Mouse (Mus musculus) MEL (cell line): Measurements from ENCODE around the gene S1pr4. TPM values are rescaled to one million over a fixed set of nuclear protein-coding genes. Genes with fewer than 3 reads are reported as not detected.

ENCODE experiments used
- DNase-seq: peaks from one replicate; pipeline ENCODE4 v3.0.0; 2011; ENCODE audit warnings: low read depth, low spot score
- H3K27ac ChIP-seq: 2 replicates; pipeline ENCODE4 v1.5.1; 2012; ENCODE audit warnings: low read depth, mild to moderate bottlenecking, control low read depth, low read length, moderate library complexity; ENCODE audit not compliant: control insufficient read depth
- H3K27me3 ChIP-seq, 2 experiments: fragments of 150-350 bp in 1 of 2; sonication (generic) in 1 of 2; 2 replicates each; pipeline ENCODE4 v1.6.1; 2012; ENCODE audit warnings: low read length in 2 of 2, mild to moderate bottlenecking in 2 of 2, improper control_type of control experiment in 1 of 2, moderate library complexity in 1 of 2; ENCODE audit not compliant: insufficient read depth in 2 of 2, control insufficient read depth in 1 of 2
- H3K36me3 ChIP-seq, 2 experiments: 2 replicates each; pipeline ENCODE4 v1.6.1; 2012 to 2014; ENCODE audit warnings: low read length in 2 of 2, improper control_type of control experiment in 1 of 2, inconsistent platforms in 1 of 2, mild to moderate bottlenecking in 1 of 2; ENCODE audit not compliant: insufficient read depth in 2 of 2, control insufficient read depth in 1 of 2
- H3K4me1 ChIP-seq, 2 experiments: fragments of 150-350 bp in 1 of 2; sonication (generic) in 1 of 2; 2 replicates each; pipeline ENCODE4 v1.6.1; 2012; ENCODE audit warnings: low read length in 2 of 2, improper control_type of control experiment in 1 of 2, mild to moderate bottlenecking in 1 of 2; ENCODE audit not compliant: insufficient read depth in 2 of 2, control insufficient read depth in 1 of 2
- H3K4me3 ChIP-seq, 2 experiments: fragments of 150-350 bp in 1 of 2; sonication (generic) in 1 of 2; 2 replicates each; pipeline ENCODE4 v1.5.1; 2012; ENCODE audit warnings: low read depth in 2 of 2, low read length in 2 of 2, mild to moderate bottlenecking in 2 of 2, moderate library complexity in 2 of 2, control low read depth in 1 of 2, improper control_type of control experiment in 1 of 2; ENCODE audit not compliant: control insufficient read depth in 1 of 2, insufficient read depth in 1 of 2
- H3K79me2 ChIP-seq: 2 replicates; pipeline ENCODE4 v1.6.1; 2012; ENCODE audit warnings: mild to moderate bottlenecking, low read length, moderate library complexity; ENCODE audit not compliant: control insufficient read depth, poor library complexity, insufficient read depth
- H3K9ac ChIP-seq: 2 replicates; pipeline ENCODE4 v1.6.1; 2012; ENCODE audit warnings: low read depth, mild to moderate bottlenecking, control low read depth, low read length, moderate library complexity; ENCODE audit not compliant: control insufficient read depth, poor library complexity, severe bottlenecking
- H3K9me3 ChIP-seq: fragments of 150-350 bp; sonication (generic); replicated peaks from 2 replicates; pipeline ENCODE4 v1.6.1; 2012; ENCODE audit warnings: mild to moderate bottlenecking, low read length, improper control_type of control experiment, moderate library complexity; ENCODE audit not compliant: insufficient read depth
- CHD1 ChIP-seq: IDR thresholded peaks from 2 replicates; pipeline ENCODE4 v1.6.1; 2012; ENCODE audit warnings: low read depth, mild to moderate bottlenecking, inconsistent platforms, low read length, improper control_type of control experiment
- CTCF ChIP-seq, 3 experiments: IDR thresholded peaks in 2 of 3; conservative IDR thresholded peaks in 1 of 3; 2 replicates each; pipeline ENCODE4 v1.5.1; 2011 to 2012; ENCODE audit warnings: low read length in 3 of 3, low read depth in 2 of 3, mild to moderate bottlenecking in 2 of 3, improper control_type of control experiment in 1 of 3, inconsistent platforms in 1 of 3, mixed read lengths in 1 of 3, moderate library complexity in 1 of 3; ENCODE audit not compliant: control insufficient read depth in 1 of 3, insufficient read depth in 1 of 3, poor library complexity in 1 of 3, severe bottlenecking in 1 of 3
- ELF1 ChIP-seq: IDR thresholded peaks from 2 replicates; pipeline ENCODE4 v1.6.1; 2014; ENCODE audit warnings: low read depth, mild to moderate bottlenecking, inconsistent platforms, low read length, improper control_type of control experiment, moderate library complexity
- EP300 ChIP-seq, 2 experiments: IDR thresholded peaks; 2 replicates each; pipeline ENCODE4 v1.6.1; 2011; ENCODE audit warnings: improper control_type of control experiment in 2 of 2, low read length in 2 of 2, low read depth in 1 of 2, mild to moderate bottlenecking in 1 of 2
- ETS1 ChIP-seq: IDR thresholded peaks from 2 replicates; pipeline ENCODE4 v1.6.1; 2012; ENCODE audit warnings: low read depth, mild to moderate bottlenecking, inconsistent platforms, low read length, improper control_type of control experiment, moderate library complexity
- GABPA ChIP-seq: IDR thresholded peaks from 2 replicates; pipeline ENCODE4 v1.6.1; 2012; ENCODE audit warnings: low read depth, mild to moderate bottlenecking, inconsistent platforms, low read length, improper control_type of control experiment, moderate library complexity
- HCFC1 ChIP-seq: IDR thresholded peaks from 2 replicates; pipeline ENCODE4 v1.6.1; 2012; ENCODE audit warnings: low read depth, mild to moderate bottlenecking, inconsistent platforms, low read length, improper control_type of control experiment, moderate library complexity
- MEF2A ChIP-seq: IDR thresholded peaks from 2 replicates; pipeline ENCODE4 v1.6.1; 2014; ENCODE audit warnings: low read depth, mild to moderate bottlenecking, inconsistent platforms, low read length, improper control_type of control experiment; ENCODE audit not compliant: poor library complexity, insufficient replicate concordance, severe bottlenecking; ENCODE audit errors: extremely low read depth
- NRF1 ChIP-seq: IDR thresholded peaks from 2 replicates; pipeline ENCODE4 v1.6.1; 2014; ENCODE audit warnings: low read depth, mild to moderate bottlenecking, inconsistent platforms, low read length, improper control_type of control experiment, moderate library complexity; ENCODE audit not compliant: poor library complexity, insufficient read depth, severe bottlenecking
- POLR2AphosphoS2 ChIP-seq: IDR thresholded peaks from 2 replicates; pipeline ENCODE4 v1.6.1; 2011; ENCODE audit warnings: low read length, improper control_type of control experiment
- SIN3A ChIP-seq: IDR thresholded peaks from 2 replicates; pipeline ENCODE4 v1.6.1; 2012; ENCODE audit warnings: low read length, improper control_type of control experiment, inconsistent platforms
- TAL1 ChIP-seq: IDR thresholded peaks from 2 replicates; pipeline ENCODE4 v1.6.1; 2012; ENCODE audit warnings: mild to moderate bottlenecking, inconsistent platforms, low read length, moderate library complexity, mixed read lengths
- UBTF ChIP-seq: IDR thresholded peaks from 2 replicates; pipeline ENCODE4 v1.6.1; 2012; ENCODE audit warnings: low read depth, mild to moderate bottlenecking, inconsistent platforms, low read length, improper control_type of control experiment, moderate library complexity, borderline replicate concordance; ENCODE audit not compliant: insufficient read depth
- ZKSCAN1 ChIP-seq: IDR thresholded peaks from 2 replicates; pipeline ENCODE4 v1.6.1; 2012; ENCODE audit warnings: low read depth, mild to moderate bottlenecking, inconsistent platforms, low read length, improper control_type of control experiment, moderate library complexity
- ZNF384 ChIP-seq: IDR thresholded peaks from 2 replicates; pipeline ENCODE4 v1.6.1; 2012; ENCODE audit warnings: low read depth, mild to moderate bottlenecking, inconsistent platforms, low read length, improper control_type of control experiment
- polyA plus RNA-seq, 2 experiments: library from polyadenylated mRNA; stranded (reverse) in 1 of 2; unstranded in 1 of 2; fragments of >175 nt in 1 of 2; fragments of >200 nt in 1 of 2; gene quantifications; 2 replicates each; pipeline versions ENCODE4 v1.2.1 to v1.2.4; 2012; ENCODE audit warnings: low replicate concordance in 2 of 2, low read depth in 1 of 2; ENCODE audit not compliant: insufficient read length in 2 of 2, insufficient read depth in 1 of 2, missing spikeins in 1 of 2
- total RNA-seq: library from RNA; depleted of rRNA; stranded (reverse); fragments of 300-350 nt; gene quantifications from 2 replicates; pipeline ENCODE4 v1.2.3, GENCODE M21; 2012

S1pr4 gene
- total and polyA plus RNA-seq, 3 experiments, result 1.6 to 2.1 TPM; not detected in 1

- H3K27ac ChIP-seq, result no peak overlapping the region
- H3K27me3 ChIP-seq, result no peaks in the 10 kb centered on the region
- DNase-seq, result no peak
- no peaks in the 10 kb centered on the region for H3K9me3 ChIP-seq
- no peak overlapping the region for H3K9ac ChIP-seq
- TF ChIP-seq EP300 (IDR thresholded peaks at IDR 0.05; ENCODE audit: low read depth in 1 of 2, low read length in 2 of 2) (no peak), ELF1 (no peak), ZNF384 (no peak)
- no peak overlapping the region for H3K4me3 ChIP-seq
- H3K4me1 ChIP-seq, result no peaks in the 10 kb centered on the region
- no peaks in the 10 kb centered on the region; a peak in 1 of 4 replicates for H3K36me3 ChIP-seq
- H3K79me2 ChIP-seq, result no peaks in the 10 kb centered on the region
These were observed 8.0 kb upstream of the S1pr4 start for GRCm38 (mm10) chr10:81507691-81508489.

- no peak for DNase-seq
- Histone ChIP-seq H3K9me3 (no peaks in the 10 kb centered on the region), H3K36me3 (no peaks in the 10 kb centered on the region; a peak in 1 of 4 replicates), H3K27me3 (no peaks in the 10 kb centered on the region), H3K4me3 (no peak overlapping the region), H3K79me2 (no peaks in the 10 kb centered on the region), H3K9ac (no peak overlapping the region), H3K27ac (no peak overlapping the region), H3K4me1 (no peaks in the 10 kb centered on the region)
- TF ChIP-seq CHD1 (no peak), HCFC1 (no peak), UBTF (no peak), ETS1 (no peak), SIN3A (no peak), POLR2AphosphoS2 (no peak), ZKSCAN1 (no peak), NRF1 (no peak), ZNF384 (no peak), TAL1 (no peak), GABPA (no peak), CTCF (IDR thresholded peaks at IDR 0.05 in 2 of 3, conservative IDR thresholded peaks at IDR 0.05 in 1 of 3; ENCODE audit: control insufficient read depth in 1 of 3, insufficient read depth in 1 of 3, low read depth in 2 of 3, low read length in 3 of 3, poor library complexity in 1 of 3, severe bottlenecking in 1 of 3) (no peak), MEF2A (no peak)
These were observed 7.2 kb upstream of the S1pr4 start for GRCm38 (mm10) chr10:81507095-81507494.
